Mouse (Mus musculus) adrenal gland, postnatal 36 days (tissue): ENCODE measurements at regions not wholly inside any gene's neighbourhood (a gene's known extent, or its start where the extent isn't known, plus 50 kb on each side); places are given as distances from the start of the nearest gene placed in this dataset.
"Not testable (repeated sequence)": the region's sequence is repeated elsewhere in the genome, so short reads cannot be mapped to it uniquely, and the experiment has no call there.

Experiments
- DNase-seq, 2 experiments: peaks; one replicate each; pipeline ENCODE4 v3.0.0; 2021; ENCODE audit warnings: mixed read lengths in 1 of 2

DNA sequence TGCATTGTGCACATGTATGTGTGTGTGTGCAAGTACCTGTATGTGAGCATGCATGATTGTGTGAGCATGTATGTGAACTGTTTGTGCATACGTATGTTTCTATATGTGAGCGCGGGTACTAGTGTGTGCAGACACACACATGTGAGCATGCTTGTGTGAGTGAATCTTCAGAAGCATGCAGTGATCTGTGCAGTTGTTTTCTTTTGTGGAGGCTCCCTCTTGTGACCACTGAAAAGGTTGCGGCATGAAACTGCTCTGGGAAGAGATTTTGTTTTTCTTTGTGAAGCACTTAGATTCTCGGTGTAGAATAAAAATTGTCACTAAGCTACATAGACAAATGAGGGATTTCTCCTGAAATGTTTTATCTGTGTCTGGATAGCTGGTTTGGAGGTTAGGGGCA lies 189.2 kb upstream of the Rapgef5 start:
- DNase-seq = not testable (repeated sequence)

DNA sequence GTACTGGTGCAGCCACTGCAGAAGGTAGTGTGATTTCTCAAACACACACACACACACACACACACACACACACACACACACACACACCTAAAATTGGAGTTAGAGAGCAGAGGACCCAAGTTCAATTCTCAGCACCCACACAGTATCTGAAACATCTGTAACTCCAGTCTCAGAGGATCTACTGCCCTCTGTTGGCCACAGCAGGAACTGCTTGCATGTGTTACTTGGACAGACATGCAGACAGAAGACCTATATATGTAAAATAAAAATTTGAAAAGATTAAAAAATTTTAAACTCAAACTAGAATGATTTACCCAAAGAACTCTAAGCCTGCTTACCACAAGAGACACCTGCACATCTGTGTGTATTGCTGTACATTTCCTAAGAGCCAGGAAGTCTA lies 185.9 kb upstream of the Rapgef5 start:
- no peak for DNase-seq

GRCm38 (mm10) chr12:117336856-117337255 lies 179.4 kb upstream of the Rapgef5 start:
- no peak for DNase-seq

GRCm38 (mm10) chr12:117342321-117342720 lies 174.0 kb upstream of the Rapgef5 start:
- DNase-seq = no peak

- DNase-seq = no peak
Observed at GRCm38 (mm10) chr12:117343121-117343520, 173.2 kb upstream of the Rapgef5 start.

GRCm38 (mm10) chr12:117343605-117344004 lies 172.7 kb upstream of the Rapgef5 start:
- DNase-seq = not testable (repeated sequence)

DNA sequence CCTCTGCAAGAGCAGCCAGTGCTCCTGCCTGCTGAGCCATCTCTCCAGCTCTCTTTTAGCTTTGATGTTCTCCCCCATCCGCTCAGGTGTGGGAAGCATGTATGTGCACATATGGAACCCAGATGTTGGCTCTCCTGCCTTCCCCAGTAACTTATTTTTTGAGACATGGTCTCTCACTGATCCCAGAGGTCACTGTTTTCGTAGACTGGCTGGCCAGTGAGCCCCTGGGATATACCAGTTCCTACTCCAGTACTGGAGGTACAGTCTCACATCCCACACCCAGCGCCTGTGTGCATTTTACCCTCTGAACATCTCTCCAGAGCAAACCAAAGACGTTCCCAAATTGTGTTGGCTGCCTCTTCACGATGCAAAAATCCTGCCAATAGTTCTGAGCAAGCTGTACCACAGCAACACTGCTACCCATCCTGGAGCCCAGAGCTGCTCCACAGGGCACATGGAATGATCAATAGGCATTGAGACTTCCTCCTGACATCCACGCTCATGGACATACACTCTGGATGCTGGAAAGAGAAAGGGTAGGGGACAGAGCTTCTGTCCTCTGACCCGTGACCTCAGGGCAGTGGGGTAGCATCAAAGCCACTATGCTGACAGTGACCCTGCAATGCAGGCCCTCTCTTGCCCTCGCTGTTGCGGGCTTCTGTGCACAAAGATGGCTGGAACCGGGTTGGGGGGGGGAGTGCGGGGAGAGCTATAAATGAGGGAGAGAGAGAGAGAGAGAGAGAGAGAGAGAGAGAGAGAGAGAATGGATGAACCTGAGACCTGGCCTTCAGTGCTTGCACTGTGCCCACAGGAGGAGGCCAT lies 171.8 kb upstream of the Rapgef5 start:
- DNase-seq = no peak

- peak in 1 of 2 experiments; percentile 15 for DNase-seq
Observed at GRCm38 (mm10) chr12:117345088-117345977, 170.9 kb upstream of the Rapgef5 start.

- DNase-seq = no peak
Observed at GRCm38 (mm10) chr12:117346091-117346490, 170.2 kb upstream of the Rapgef5 start.

- no peak for DNase-seq
Observed at GRCm38 (mm10) chr12:117347135-117347534, 169.1 kb upstream of the Rapgef5 start.

DNA sequence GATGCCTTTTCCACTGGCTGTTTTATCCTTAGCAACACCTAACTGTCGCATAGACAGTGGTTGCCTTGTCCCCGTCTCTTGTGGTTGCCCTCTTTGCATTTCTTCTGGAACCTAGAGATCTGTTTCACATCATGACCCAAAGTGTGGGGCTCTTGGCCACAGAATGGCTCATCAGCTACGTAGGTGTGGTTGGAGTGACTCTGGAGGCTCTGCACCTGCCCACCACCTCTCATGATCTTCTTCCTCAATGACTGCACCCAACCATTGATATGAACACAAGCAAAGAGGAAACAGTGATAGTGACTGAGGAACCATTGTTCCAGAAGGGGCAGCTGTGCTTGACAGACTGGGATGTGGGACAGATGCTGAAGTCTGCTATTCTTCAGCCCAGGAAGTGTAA lies 167.8 kb upstream of the Rapgef5 start:
- DNase-seq = no peak

DNA sequence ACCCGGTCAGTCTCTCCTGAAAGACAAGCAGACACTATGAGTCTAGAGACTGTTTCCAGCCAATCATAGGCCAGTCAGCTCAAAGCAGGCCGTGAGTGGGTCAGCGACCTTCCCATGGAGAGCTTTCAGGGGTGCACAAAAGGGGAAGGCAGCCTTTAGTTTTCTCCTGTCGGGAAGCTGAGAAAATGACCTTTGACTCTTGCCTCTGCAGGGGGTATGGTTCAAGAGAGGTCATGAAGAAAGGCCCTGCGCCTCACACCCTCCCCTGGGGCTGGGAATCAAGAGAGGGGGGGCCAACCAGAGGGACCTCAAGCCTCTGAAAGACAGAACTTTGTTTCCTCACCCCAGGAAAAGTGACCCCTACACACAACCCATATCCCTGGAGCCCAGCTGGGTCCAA lies 164.4 kb upstream of the Rapgef5 start:
- DNase-seq = no peak

DNA sequence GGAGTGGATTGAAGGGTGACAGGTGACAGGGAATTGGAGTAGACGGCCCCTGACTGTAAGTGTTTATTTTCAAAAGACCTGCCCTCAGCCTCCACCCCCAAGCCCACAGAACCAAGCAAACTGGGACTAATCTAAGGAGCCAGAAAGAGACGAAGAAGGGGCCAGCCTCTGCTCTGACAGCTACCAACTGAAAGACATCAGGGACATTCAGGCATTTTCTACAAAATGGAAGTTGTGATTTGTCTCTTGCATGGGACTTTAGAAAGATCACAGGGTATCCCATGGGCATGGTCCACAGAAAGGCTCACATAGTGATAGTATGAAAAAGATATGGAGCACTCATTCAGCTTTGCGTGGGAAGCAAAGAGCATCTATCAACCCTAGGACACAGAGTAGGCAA lies 163.8 kb upstream of the Rapgef5 start:
- no peak for DNase-seq

DNA sequence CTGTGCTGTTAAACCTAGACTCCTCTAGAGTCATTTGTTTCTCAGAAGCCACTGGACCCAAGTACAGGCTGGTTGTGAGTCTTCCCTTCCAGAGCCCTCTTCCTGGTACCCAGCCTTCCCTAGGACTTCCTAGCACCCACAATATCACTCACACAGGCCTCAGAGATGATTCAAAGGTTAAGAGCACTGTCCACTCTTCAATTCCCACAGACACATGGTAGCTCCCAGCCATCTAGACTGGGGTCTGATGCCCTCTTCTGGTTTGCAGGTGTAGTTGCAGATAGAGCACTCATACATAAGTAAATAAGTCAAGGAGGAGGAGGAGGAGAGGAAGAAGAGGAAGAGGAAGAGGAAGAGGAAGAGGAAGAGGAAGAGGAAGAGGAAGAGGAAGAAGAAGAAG lies 163.3 kb upstream of the Rapgef5 start:
- DNase-seq = peak; percentile 22 to 37

DNA sequence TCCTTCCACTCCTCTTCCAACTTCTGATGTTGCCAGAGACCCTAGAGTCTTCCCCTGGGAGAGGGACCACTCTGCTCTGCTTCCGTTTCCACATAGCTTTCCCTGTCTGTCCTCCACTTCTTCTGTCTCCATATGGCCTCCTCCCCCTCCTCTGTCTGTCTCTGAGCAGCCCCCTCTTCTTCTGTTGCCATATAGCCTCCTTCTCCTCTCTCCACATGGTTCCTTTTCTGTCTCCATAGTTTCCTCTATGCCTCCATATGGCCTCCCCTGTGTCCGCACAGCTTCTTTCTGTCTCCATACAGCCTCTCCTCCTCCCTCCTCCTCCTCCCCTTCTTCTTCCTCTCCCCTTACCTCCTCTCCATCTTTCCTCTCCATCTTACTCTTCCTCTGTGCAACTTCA lies 158.5 kb upstream of the Rapgef5 start:
- no peak for DNase-seq

DNA sequence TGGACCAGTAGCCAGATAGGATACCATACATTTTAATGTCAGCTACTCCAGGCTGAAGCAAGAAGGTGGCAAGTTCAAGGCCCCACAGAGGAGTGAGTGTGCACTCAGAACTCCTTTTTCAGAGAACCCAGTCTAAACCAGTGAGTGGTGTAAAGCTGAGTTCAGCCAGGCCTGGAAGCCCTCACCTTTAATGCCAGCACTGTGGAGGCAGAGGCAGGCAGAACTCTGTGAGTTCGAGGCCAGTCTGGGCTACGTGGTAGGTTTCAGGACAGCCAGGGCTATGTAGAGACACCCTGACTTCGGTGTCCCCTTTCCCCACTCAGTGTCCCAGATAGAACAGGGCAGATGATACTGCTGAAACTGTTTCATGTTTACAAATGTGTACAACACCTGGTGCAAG lies 157.4 kb upstream of the Rapgef5 start:
- DNase-seq = no peak

DNA sequence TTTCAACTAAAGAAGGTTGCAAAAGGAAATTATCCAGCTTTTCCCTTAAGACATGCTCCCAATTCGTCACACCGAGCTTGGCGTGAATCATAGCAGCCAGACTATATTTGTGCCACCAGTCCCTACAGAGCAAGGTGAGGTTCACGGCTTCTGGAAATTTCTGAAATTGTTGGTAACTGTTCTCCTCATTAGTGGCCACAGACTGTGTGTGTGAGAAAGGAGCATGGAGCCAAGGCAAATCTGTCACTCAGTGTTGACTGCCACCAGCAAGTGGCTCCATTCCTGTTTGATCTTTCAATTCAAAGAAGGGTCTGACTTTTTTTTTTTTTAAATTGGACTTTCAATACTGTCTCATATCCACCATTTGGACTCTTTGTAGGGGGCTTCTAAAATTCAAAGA lies 156.1 kb upstream of the Rapgef5 start:
- no peak for DNase-seq

DNA sequence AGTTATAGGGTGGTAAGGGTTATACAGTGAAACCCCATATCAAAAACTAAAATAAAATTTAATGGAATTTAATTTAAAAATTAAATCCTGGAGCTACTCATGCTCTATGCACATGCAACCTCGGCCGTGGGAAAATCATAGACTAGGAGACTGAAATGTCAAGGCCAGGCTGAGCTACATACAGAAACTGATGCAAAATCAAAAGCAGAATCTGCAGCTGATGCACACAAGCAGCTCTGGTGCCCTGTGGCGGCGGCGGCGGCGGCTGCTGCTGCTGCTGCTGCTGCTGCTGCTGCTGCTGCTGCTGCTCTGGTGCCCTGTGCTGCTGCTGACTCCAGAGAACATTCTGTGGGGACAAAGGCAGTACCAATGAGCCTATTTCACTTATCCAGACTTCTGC lies 154.5 kb upstream of the Rapgef5 start:
- peak; percentile 25 to 48 for DNase-seq

DNA sequence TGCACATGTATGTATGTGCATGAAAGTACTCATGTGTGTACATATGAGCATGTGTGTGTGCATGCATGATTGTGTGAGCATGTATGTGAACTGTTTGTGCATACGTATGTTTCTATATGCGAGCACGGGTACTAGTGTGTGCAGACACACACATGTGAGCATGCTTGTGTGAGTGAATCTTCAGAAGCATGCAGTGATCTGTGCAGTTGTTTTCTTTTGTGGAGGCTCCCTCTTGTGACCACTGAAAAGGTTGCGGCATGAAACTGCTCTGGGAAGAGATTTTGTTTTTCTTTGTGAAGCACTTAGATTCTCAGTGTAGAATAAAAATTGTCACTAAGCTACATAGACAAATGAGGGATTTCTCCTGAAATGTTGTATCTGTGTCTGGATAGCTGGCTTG lies 152.8 kb upstream of the Rapgef5 start:
- DNase-seq = not testable (repeated sequence)

DNA sequence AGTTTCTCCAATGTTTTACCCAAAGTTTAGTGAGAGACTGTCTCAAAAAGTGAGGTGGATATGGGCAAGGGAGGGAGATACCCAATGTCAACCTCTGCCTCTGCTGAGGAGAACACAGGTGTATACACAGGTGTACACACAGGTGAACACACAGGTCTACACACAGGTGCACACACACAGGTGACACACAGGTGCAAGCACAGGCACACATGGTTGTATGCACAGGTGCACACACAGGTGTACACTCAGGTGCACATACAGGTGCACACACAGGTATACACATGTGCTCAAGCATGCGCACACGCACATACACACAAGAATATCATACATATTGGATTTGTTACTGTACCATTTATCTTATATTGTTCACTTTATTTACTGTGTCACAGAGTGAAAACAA lies 151.1 kb upstream of the Rapgef5 start:
- DNase-seq = no peak

DNA sequence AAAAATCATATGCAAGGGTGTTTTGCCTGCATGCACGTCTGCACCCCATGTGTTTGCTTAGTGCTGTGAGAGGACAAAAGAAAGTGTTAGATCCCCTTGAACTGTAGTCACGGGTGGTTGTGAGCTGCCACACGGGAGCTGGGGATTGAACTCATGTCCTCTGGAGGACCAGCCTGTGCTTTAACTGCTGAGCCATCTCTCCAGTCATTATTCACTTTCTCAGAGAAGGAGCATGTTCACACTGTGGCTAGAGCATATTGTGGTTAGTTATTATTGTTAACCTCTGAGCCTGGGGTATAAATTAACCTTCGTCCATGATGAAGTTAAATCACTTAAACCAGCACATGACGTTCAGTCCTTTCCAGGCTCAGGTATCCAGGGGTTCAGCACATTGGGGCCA lies 150.4 kb upstream of the Rapgef5 start:
- no peak for DNase-seq

- DNase-seq = no peak
Observed at GRCm38 (mm10) chr12:117378297-117378887, 137.9 kb upstream of the Rapgef5 start.
